Mouse (Mus musculus) 3T3-L1 (cell line): ENCODE measurements at regions not wholly inside any gene's neighbourhood (a gene's known extent, or its start where the extent isn't known, plus 50 kb on each side); places are given as distances from the start of the nearest gene placed in this dataset.
A peak's percentile ranks its signal among the peaks of the same experiment; 100 is the strongest.
"Not testable (repeated sequence)": the region's sequence is repeated elsewhere in the genome, so short reads cannot be mapped to it uniquely, and the experiment has no call there.

Source experiments
- DNase-seq: peaks from one replicate; pipeline ENCODE4 v3.0.0-alpha.2; 2015; ENCODE audit warnings: low read depth, low spot score

- DNase-seq: no peak
Observed at GRCm38 (mm10) chr15:26953818-26954385, 58.5 kb upstream of the Fbxl7 start.

DNA sequence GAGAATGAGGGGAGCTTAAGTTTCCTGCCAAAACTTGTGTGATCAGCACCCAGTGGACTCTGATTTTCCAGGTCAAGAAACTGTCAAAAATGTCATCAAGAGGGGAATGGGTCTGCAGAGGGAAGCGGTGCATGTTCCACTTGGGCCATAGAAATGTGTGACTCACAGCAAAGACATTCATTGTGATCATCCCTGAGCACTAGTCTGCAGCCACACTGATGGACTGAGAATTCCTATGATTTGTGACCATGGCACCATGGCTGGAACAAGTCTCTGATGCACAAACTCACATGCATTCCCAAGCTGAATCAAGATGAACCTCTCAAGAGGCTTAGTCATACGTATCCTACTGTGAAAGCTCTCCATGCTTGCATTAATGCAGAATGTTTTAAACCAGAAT, 63.6 kb upstream of the Fbxl7 start:
- no peak for DNase-seq

- DNase-seq: no peak
Observed at GRCm38 (mm10) chr15:26968392-26969025, 73.1 kb upstream of the Fbxl7 start.

DNA sequence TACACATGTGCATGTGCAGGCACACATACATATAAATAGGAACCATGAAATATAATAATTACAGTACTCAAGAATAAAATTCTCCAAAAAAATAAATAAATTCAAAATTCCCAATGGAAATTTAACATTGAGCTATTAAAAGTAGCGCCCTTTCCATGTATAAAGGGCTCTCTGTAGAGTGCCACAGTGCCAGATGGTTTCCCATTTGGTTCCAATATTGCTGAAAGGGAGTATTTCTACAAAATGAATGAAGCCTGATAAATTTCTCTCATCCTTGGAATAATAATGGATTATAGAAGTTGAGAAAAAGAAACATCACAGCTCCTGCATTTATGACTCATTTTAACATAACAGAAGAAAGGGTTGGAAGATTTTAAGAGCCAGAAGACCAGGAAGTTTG, 75.4 kb upstream of the Fbxl7 start:
- no peak for DNase-seq

DNA sequence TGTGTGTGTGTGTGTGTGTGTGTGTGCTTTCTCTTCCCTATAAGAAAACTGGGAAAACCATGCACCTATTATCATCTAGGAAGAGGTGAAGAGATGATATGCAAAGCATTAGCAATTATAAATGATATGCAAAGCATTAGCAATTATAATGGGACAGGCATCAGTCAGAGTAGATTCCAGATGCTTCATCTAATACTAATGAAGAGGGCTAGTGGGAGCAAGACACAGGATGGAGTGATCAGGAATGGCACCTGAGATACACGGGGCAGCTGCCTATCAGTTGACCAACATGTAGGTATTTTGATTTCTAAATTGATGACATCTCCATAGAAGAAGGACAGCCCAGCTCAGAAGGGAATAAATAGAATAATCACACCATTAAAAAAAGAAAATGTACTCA, 97.7 kb upstream of the Fbxl7 start:
- DNase-seq: no peak

DNA sequence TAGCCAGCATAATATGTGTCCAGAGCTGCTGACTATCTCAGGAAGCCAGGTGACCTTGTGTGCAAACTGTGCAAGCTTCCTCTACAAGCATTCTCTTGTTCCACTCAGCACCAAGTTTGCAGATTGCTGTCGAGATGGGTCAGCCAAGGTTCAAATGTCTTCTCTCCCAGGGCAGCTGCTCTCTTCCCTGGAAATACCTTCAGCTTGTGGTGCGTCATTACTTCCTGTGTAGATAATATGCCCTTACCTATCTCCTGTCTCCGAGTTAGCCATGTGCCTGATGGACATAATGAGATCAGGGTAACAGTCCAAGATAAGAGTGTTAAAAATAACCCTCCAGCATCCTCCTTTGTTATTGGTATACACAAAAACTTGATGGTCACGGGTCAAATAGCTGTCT, 113.7 kb upstream of the Fbxl7 start:
- DNase-seq: no peak

DNA sequence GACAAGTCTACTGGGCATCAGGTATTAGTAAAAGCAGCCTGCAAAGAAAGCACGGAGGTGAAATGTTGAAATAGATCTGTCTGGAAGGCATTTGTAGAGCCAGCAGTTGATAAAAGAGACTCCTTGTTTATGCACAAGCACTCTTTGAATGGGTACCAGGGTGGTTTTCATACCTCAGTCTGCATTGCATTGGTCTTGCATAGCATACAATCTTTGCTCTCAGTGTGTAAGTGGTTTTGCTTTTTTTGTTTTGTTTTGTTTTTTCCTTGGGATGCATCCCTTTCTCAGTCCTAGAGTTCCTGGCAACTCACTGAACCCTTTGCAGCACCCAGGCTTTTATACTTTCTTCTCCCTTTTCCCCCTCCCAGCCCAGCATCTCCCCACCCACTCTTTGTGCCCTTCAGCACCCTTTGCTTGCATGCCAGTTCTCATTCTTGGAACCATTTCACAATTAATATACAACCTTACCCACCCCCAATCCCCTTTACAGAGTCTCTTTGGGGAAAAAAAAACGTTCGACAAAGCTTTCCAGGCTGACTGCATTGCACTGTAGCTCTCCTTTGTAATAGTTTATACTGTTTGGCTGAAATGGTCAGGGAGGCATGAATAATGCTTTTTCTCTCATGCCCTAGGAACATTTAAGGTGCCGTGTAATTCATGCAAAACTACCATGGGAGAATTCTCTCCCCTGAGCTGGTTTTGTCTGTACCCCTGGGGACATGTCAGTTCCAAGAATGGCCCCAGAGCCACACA, 118.7 kb upstream of the Fbxl7 start:
- DNase-seq: no peak

DNA sequence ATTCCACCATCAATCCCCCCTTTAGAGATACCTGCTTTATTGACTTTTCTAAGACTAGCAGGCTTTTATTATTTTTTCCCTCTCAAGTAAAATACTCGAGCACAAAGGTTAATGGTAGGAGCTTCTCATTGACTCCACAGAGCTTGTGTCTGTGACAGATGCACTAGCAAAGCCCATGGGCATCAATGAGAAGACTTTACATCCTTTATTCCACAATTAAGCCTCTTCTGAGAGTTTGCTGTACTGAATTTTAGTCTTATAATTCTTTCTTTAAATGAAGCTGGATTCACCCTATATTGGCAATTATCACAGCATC, 119.2 kb upstream of the Fbxl7 start:
- DNase-seq: no peak

- no peak for DNase-seq
Observed at GRCm38 (mm10) chr15:27020471-27020870, 125.1 kb upstream of the Fbxl7 start.

DNA sequence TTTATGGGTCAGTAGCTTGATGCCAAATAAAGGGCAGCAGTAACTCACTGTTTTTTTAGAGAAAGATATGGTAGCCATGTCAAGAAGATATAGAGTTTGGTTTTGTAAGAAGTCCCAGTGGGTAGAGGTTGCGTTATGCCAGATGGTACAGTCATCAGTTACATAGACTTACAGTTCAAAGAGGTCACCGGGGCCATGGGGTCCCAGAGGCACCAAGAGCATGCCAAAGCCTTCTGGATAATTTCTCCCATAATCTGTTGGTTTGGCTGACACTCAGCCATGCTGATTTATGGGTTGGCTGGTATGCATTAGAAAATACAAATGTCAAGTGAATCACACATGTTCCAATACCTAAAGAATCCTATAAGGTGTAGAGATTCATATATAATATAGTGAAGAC, 137.9 kb upstream of the Fbxl7 start:
- DNase-seq: no peak

DNA sequence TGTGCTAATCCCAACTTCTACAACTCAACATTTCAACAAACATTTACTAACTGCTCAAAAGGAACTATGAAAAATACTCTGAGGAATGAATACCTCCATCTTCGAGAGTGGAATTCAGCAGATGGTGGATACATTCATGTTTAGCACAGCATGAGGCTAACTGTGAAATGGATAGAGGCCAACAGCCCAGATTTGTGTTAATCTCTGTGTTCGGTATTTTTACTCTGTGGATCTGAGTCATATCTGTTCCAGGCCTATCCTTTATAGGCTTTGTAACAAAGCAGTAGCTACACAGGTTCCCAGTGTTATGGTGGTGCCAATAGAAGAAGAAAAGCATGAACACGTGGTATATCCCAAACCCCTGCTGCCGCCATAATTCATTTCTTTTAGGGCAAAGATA, 148.4 kb upstream of the Fbxl7 start:
- no peak for DNase-seq

- no peak for DNase-seq
Observed at GRCm38 (mm10) chr15:27050673-27051072, 155.3 kb upstream of the Fbxl7 start.

- DNase-seq: no peak
Observed at GRCm38 (mm10) chr15:27063456-27063855, 168.1 kb upstream of the Fbxl7 start.

GRCm38 (mm10) chr15:27063971-27064370, 168.6 kb upstream of the Fbxl7 start:
- no peak for DNase-seq

DNA sequence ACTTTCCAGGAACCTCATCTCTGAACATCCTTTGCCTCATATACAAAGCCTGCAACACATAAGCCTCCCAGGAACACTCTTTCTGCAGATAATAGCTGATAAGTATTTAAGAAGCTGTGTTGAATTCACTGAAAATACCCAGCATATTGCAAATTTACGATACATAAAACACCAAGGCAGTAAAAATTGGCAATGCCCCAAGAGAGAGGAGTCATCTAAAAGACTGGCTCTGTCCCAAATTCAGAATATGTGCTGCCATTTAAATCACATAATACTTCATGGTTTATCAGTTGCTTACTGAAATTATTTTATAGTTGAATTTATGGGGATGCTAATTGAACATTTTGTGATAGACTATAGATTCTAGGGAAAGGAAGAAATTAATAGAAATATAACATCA, 172.3 kb upstream of the Fbxl7 start:
- peak; percentile 7 for DNase-seq

DNA sequence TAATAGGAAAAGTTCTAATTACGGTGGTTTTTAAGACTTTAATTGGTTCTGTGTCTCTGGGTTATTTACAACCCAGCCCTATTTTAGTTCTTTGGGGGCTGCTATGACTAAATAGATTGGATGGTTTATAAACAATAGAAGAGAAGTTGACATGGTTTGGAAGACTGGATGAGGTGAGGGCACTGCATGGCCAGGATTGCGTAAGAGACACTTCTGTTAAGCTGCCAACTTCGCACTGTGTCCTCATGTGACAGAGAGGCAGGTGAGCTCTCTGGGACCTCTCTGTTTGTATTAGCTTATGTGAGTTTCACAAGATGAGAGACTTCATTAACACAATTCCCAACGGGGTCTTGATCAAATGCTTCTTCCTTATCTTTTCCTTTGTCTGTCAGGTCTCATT, 182.5 kb upstream of the Fbxl7 start:
- no peak for DNase-seq

- DNase-seq: no peak
Observed at GRCm38 (mm10) chr15:27082826-27083225, 187.4 kb upstream of the Fbxl7 start.

- no peak for DNase-seq
Observed at GRCm38 (mm10) chr15:27083596-27083995, 188.2 kb upstream of the Fbxl7 start.

GRCm38 (mm10) chr15:27089155-27089554, 193.8 kb upstream of the Fbxl7 start:
- DNase-seq: no peak

DNA sequence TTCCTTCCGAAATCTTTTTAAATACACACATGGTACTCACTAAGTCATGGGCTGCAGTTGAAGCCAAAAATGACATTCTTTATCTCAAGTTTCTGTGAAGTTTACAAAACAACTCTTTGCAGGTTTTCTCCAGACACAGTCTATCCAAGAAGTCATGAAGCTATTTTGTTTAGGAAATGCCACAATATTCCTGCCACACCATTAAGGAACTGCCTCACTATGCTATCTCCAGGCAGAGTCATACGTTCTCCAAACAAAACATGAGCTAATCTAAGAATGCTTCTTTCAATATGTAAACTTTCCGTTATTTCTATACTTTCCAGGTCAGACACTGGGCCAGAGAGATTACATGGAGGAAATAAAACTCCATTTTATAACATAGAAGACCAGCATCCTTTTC, 198.7 kb upstream of the Fbxl7 start:
- no peak for DNase-seq

DNA sequence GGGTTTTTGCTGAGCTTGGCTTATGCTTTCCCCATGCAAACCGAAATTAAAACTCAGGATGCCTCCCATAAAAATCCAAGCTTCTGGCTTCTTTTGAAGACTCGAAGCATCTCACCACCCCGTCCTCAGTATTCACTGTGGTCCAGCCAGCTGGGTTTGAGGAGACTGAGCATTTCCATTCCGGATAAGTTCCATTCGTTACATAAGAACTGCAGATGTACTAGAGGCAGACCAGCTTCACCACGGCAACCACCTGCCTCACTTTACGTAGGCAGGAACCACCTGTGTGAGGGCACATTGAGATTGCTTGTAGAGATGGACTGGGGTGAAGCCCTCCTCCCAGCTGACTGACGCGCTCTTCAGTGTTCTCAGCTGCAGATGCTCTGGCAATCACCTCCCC, 199.9 kb upstream of the Fbxl7 start:
- DNase-seq: no peak

GRCm38 (mm10) chr15:27101610-27102009, 206.2 kb upstream of the Fbxl7 start:
- DNase-seq: not testable (repeated sequence)

DNA sequence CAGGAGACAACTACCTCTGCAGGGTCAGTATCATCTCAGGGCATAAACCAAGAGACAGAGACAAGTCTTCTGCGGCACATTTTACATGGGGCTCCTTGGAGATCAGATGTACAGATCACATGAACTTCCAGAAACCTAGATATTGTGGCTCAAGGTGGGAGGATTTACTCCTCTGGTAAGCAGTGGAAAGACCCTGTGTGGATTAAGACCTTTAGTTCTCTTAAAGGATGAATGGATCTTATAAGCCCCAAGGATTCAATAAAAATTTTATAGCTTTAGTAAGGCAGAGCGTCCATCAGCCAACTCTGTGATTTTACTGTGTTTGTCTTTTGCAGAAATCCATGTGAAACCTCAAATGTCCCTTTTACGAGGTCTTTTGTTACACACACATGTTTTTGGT, 213.8 kb upstream of the Fbxl7 start:
- DNase-seq: no peak
